In genomic region chr13:13558251-13558650, GRCm38 (mm10) we compare ENCODE assay signal across 24 mouse cellular contexts.
"Had no signal": no experiment of that assay in that cellular context is flagged by ENCODE, and none has a peak within 500 bp of the region (broad histone marks: within the 10 kb centered on the region; RNA-seq: fewer than 3 reads in every experiment).

No protein-coding gene starts in this region.

- H3K4me1 ChIP-seq: heart, embryonic 13.5 days; heart, embryonic 15.5 days; hindbrain, embryonic 13.5 days; hindbrain, embryonic 15.5 days; kidney, embryonic 15.5 days; limb, embryonic 13.5 days; limb, embryonic 15.5 days had no signal

- H3K9me3 ChIP-seq: heart, embryonic 13.5 days; heart, embryonic 15.5 days; hindbrain, embryonic 13.5 days; hindbrain, embryonic 15.5 days; kidney, embryonic 15.5 days; limb, embryonic 13.5 days; limb, embryonic 15.5 days had no signal

- H3K4me3 ChIP-seq: gastrocnemius, adult 2 months; heart, embryonic 13.5 days; heart, embryonic 15.5 days; hindbrain, embryonic 13.5 days; hindbrain, embryonic 15.5 days; kidney, embryonic 15.5 days; layer of hippocampus, adult 2 months; limb, embryonic 13.5 days; limb, embryonic 15.5 days had no signal

- H3K27me3 ChIP-seq: heart, embryonic 13.5 days; heart, embryonic 15.5 days; hindbrain, embryonic 13.5 days; hindbrain, embryonic 15.5 days; kidney, embryonic 15.5 days; limb, embryonic 13.5 days; limb, embryonic 15.5 days had no signal

- ATAC-seq: hindbrain, postnatal 0 days had no signal

- H3K27ac ChIP-seq: gastrocnemius, adult 2 months; heart, embryonic 13.5 days; heart, embryonic 15.5 days; hindbrain, embryonic 13.5 days; hindbrain, embryonic 15.5 days; hindbrain, postnatal 0 days; kidney, embryonic 15.5 days; kidney, postnatal 0 days; limb, embryonic 13.5 days; limb, embryonic 15.5 days had no signal

- H3K36me3 ChIP-seq: heart, embryonic 13.5 days; heart, embryonic 15.5 days; hindbrain, embryonic 13.5 days; hindbrain, embryonic 15.5 days; kidney, embryonic 15.5 days; limb, embryonic 13.5 days; limb, embryonic 15.5 days had no signal

- H3K4me2 ChIP-seq: heart, embryonic 11.5 days; heart, embryonic 13.5 days; heart, embryonic 15.5 days; hindbrain, embryonic 13.5 days; hindbrain, embryonic 15.5 days; kidney, embryonic 15.5 days; limb, embryonic 13.5 days; limb, embryonic 15.5 days; liver, embryonic 11.5 days had no signal

- DNase-seq: gastrocnemius, adult 2 months; gastrocnemius, postnatal 10 days; gastrocnemius, postnatal 25 days; heart, adult 18-20 months; heart, postnatal 14 days; heart, postnatal 36 days; kidney, adult 11 months; kidney, adult 2 months; kidney, adult 9 months; kidney, postnatal 14 days; kidney, postnatal 4 days; left cerebral cortex, postnatal 4 days had no signal

- H3K9ac ChIP-seq: heart, embryonic 13.5 days; heart, embryonic 15.5 days; hindbrain, embryonic 13.5 days; hindbrain, embryonic 15.5 days; kidney, embryonic 15.5 days; limb, embryonic 13.5 days; limb, embryonic 15.5 days had no signal
